Mouse (Mus musculus) embryonic facial prominence, embryonic 12.5 days (tissue): ENCODE results near the gene Atp2b1. TPM values are rescaled to one million over a fixed set of nuclear protein-coding genes. Genes with fewer than 3 reads are reported as not detected.

Source experiments
- ATAC-seq: fragments of 200-750 bp; cut with Nextera tagmentation; 2 replicates; pipeline ENCODE4 v1.8.0; 2017; ENCODE audit not compliant: insufficient number of reproducible peaks, insufficient read depth, low FRiP score, low TSS enrichment
- H3K27ac ChIP-seq: fragments of 300-500 bp; sonication (generic); 2 replicates; pipeline ENCODE4 v1.5.1; 2016; ENCODE audit warnings: mild to moderate bottlenecking
- H3K27me3 ChIP-seq: fragments of 300-500 bp; sonication (generic); 2 replicates; pipeline ENCODE4 v1.6.1; 2016; ENCODE audit warnings: mild to moderate bottlenecking, moderate library complexity
- H3K36me3 ChIP-seq: fragments of 300-500 bp; sonication (generic); 2 replicates; pipeline ENCODE4 v1.6.1; 2016; ENCODE audit warnings: mild to moderate bottlenecking
- H3K4me1 ChIP-seq: fragments of 300-500 bp; sonication (generic); 2 replicates; pipeline ENCODE4 v1.6.1; 2016
- H3K4me2 ChIP-seq: fragments of 300-500 bp; sonication (generic); replicated peaks from 2 replicates; pipeline ENCODE4 v1.6.1; 2016; ENCODE audit warnings: mild to moderate bottlenecking, moderate library complexity
- H3K4me3 ChIP-seq: fragments of 300-500 bp; sonication (generic); 2 replicates; pipeline ENCODE4 v1.5.1; 2016; ENCODE audit warnings: mild to moderate bottlenecking
- H3K9ac ChIP-seq: fragments of 300-500 bp; sonication (generic); 2 replicates; pipeline ENCODE4 v1.6.1; 2016; ENCODE audit warnings: mild to moderate bottlenecking, moderate library complexity
- H3K9me3 ChIP-seq: fragments of 300-500 bp; sonication (generic); 2 replicates; pipeline ENCODE4 v1.6.1; 2016; ENCODE audit warnings: mild to moderate bottlenecking, moderate library complexity
- WGBS: fragments of 180-500 bp; shearing (Covaris S2); methylation state at CpG from one replicate; pipeline ENCODE4 v1.1.7; 2016; 5-methylcytosine and 5-hydroxymethylcytosine counted together
- polyA plus RNA-seq: library from polyadenylated mRNA; unstranded; fragments of >200 nt; fragmentation: Nextera tagmentation; extraction: Ambion mirVana; gene quantifications from 2 replicates; pipeline ENCODE4 v1.2.1, GENCODE M21; 2016

Gene Atp2b1
- polyA plus RNA-seq, 1 experiment from 2014 or later: 111 TPM

- no peak for ATAC-seq
Observed at GRCm38 (mm10) chr10:98925081-98925480, 10.9 kb downstream of the Atp2b1 start.

GRCm38 (mm10) chr10:98926991-98927390, 12.8 kb downstream of the Atp2b1 start:
- Histone ChIP-seq H3K4me1 (0 out of 2 replicates have a peak, but pooled peaks cover 5% of the 10 kb centered on the region), H3K9me3 (no peaks in the 10 kb centered on the region), H3K27ac (no peak overlapping the region), H3K27me3 (no peaks in the 10 kb centered on the region), H3K9ac (no peak overlapping the region), H3K4me3 (no peak overlapping the region), H3K36me3 (no peaks in the 10 kb centered on the region), H3K4me2 (no peak overlapping the region)
- no peak for ATAC-seq

More at GRCm38 (mm10) chr10:98925081-98925480, 10.9 kb downstream of the Atp2b1 start:
- Histone ChIP-seq H3K9me3 (no peaks in the 10 kb centered on the region), H3K4me1 (0 out of 2 replicates have a peak, but pooled peaks cover under 1% of the 10 kb centered on the region), H3K27me3 (no peaks in the 10 kb centered on the region), H3K36me3 (no peaks in the 10 kb centered on the region), H3K9ac (no peak overlapping the region), H3K4me2 (no peak overlapping the region), H3K27ac (no peak overlapping the region), H3K4me3 (no peak overlapping the region)
- 67% methylated on average over 4 of the region's 4 CpGs for WGBS

DNA sequence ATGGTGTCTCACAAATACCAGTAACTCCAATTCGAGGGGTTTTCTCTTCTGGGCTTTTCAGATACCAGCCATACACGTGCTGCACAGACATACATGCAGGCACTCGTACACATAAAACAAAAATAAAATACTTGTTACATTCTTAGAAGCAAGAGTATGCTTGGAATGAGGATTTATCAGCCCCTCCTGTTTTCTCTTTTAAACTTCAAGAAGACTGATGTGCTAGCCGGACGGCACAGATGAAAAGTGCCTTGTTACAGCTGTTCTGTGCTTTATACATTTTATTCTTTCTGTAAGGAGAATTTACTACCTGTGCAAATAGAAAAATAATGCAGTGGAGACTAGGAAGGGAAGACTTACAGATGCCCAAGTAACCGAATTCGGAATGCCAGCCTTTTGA, 15.2 kb downstream of the Atp2b1 start:
- WGBS: 68% methylated on average over 7 of the region's 7 CpGs
- H3K27me3 ChIP-seq: no peaks in the 10 kb centered on the region
- no peak overlapping the region for H3K4me2 ChIP-seq
- H3K4me1 ChIP-seq: 0 out of 2 replicates have a peak, but pooled peaks cover 5% of the 10 kb centered on the region
- H3K9ac ChIP-seq: no peak overlapping the region
- no peaks in the 10 kb centered on the region for H3K9me3 ChIP-seq
- no peaks in the 10 kb centered on the region for H3K36me3 ChIP-seq
- H3K4me3 ChIP-seq: no peak overlapping the region
- H3K27ac ChIP-seq: no peak overlapping the region
- ATAC-seq: no peak

DNA sequence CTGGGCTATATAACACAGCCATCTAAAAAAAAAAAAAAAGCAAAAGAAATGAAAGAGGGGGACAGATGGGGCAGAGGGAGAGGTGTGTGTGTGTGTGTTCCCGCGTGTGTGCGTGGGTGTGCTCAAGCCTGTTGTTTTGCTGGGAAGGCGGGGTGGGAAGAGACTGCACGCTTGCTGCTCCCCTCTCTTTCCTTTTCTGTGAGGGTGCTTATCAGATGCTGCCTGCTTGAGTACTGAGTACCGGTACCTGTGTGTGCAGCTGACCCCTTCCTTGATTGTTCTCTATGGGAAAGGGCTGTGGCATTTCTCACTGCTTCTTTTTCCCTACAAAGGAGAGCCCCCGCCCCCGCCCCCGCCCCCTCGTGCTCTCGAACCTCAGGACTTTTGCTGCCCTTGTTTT, 15.9 kb downstream of the Atp2b1 start:
- H3K9me3 ChIP-seq: no peaks in the 10 kb centered on the region
- ATAC-seq: no peak
- H3K4me2 ChIP-seq: no peak overlapping the region
- H3K27me3 ChIP-seq: no peaks in the 10 kb centered on the region
- H3K27ac ChIP-seq: no peak overlapping the region
- H3K4me1 ChIP-seq: 0 out of 2 replicates have a peak, but pooled peaks cover 5% of the 10 kb centered on the region
- no peaks in the 10 kb centered on the region for H3K36me3 ChIP-seq
- WGBS: 59% methylated on average over 11 of the region's 11 CpGs
- no peak overlapping the region for H3K9ac ChIP-seq
- H3K4me3 ChIP-seq: no peak overlapping the region

DNA sequence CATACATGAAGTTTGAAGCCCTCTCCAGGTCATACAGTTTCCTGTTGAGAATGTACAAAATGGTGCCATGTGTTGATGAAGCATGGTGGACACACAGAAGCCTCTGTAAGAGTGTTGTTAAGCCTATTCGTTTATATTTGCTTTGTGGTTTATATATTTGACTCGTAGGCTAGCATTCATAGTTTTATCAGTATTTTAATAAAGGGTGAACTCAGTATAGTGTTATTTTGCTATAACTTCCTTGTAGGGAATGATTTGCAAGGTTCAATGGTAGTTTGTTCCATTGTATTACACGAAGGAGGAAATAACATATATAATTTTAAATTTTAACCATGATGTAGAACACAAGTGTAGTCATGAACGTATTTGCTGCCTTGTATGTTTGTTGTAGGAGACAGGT, 25.9 kb downstream of the Atp2b1 start:
- Histone ChIP-seq H3K4me1 (no peaks in the 10 kb centered on the region), H3K9me3 (no peaks in the 10 kb centered on the region), H3K36me3 (no peaks in the 10 kb centered on the region), H3K27ac (no peak overlapping the region), H3K4me2 (no peak overlapping the region), H3K9ac (no peak overlapping the region), H3K4me3 (no peak overlapping the region), H3K27me3 (no peaks in the 10 kb centered on the region)
- 91% methylated on average over 4 of the region's 4 CpGs for WGBS
- no peak for ATAC-seq

DNA sequence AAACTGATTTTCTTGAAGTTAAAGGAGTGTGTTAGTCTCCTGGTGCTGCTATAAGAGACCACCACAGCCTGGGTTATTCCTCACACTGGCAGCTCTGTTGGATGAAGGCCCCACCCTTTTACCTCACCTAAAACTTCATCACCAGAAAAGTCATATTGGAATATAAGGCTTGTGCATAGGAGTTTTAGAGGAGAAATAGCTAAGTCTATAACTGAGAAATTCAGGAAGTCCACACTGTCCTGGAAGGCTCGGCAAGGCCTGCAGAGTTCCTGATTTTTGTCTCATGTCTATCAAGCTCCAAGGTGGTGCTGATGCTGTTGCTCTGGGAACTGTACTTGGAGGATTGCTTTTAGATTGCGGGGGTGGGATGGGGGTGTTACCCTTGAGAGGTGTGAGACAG, 26.6 kb downstream of the Atp2b1 start:
- Histone ChIP-seq H3K9ac (no peak overlapping the region), H3K4me1 (no peaks in the 10 kb centered on the region), H3K36me3 (no peaks in the 10 kb centered on the region), H3K4me3 (no peak overlapping the region), H3K4me2 (no peak overlapping the region), H3K27me3 (no peaks in the 10 kb centered on the region), H3K27ac (no peak overlapping the region), H3K9me3 (no peaks in the 10 kb centered on the region)
- no peak for ATAC-seq
- WGBS: 86% methylated on average over 2 of the region's 2 CpGs

- Histone ChIP-seq H3K4me1 (peaks cover 4% of the 10 kb centered on the region; the same call in 1 of the 2 replicates), H3K4me3 (no peak overlapping the region), H3K36me3 (no peaks in the 10 kb centered on the region), H3K27me3 (no peaks in the 10 kb centered on the region), H3K4me2 (no peak overlapping the region), H3K27ac (no peak overlapping the region), H3K9me3 (no peaks in the 10 kb centered on the region), H3K9ac (no peak overlapping the region)
- no peak for ATAC-seq
- WGBS: 80% methylated on average over 6 of the region's 6 CpGs
Observed at GRCm38 (mm10) chr10:98941991-98942390, 27.8 kb downstream of the Atp2b1 start.

DNA sequence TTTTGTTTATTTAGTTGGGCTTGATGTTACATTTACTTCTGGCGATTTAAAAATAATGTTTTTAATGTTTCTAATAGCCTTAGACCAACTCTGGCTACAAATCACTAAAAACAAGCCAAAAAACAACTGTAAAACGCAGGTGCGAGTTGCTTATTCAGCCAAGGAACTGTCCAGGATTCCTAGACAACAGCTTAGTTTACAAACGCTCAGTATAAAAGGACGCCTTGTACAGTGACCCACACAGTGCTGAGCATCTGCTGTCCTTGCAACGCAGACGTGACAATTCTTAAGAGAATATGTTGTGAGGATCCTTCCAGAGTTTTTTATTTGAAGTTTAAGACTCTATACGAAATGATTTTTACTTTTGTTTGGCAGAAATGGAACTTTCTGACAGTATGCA, 28.8 kb downstream of the Atp2b1 start:
- no peak for ATAC-seq

GRCm38 (mm10) chr10:98943894-98944293, 29.7 kb downstream of the Atp2b1 start:
- ATAC-seq: no peak
- H3K4me3 ChIP-seq: no peak overlapping the region
- no peak overlapping the region for H3K4me2 ChIP-seq
- no peak overlapping the region for H3K27ac ChIP-seq
- H3K9me3 ChIP-seq: no peaks in the 10 kb centered on the region
- H3K9ac ChIP-seq: no peak overlapping the region
- peaks cover 9% of the 10 kb centered on the region for H3K4me1 ChIP-seq
- WGBS: 85% methylated on average over 8 of the region's 8 CpGs
- no peaks in the 10 kb centered on the region for H3K27me3 ChIP-seq
- H3K36me3 ChIP-seq: no peaks in the 10 kb centered on the region

More for the DNA sequence above, 28.8 kb downstream of the Atp2b1 start:
- H3K4me2 ChIP-seq: no peak overlapping the region
- H3K27ac ChIP-seq: no peak overlapping the region
- no peak overlapping the region for H3K4me3 ChIP-seq
- H3K36me3 ChIP-seq: no peaks in the 10 kb centered on the region
- H3K4me1 ChIP-seq: peaks cover 9% of the 10 kb centered on the region
- H3K27me3 ChIP-seq: no peaks in the 10 kb centered on the region
- WGBS: 86% methylated on average over 8 of the region's 8 CpGs
- no peak overlapping the region for H3K9ac ChIP-seq
- H3K9me3 ChIP-seq: no peaks in the 10 kb centered on the region

- Histone ChIP-seq H3K4me3 (no peak overlapping the region), H3K4me1 (peaks cover 9% of the 10 kb centered on the region), H3K4me2 (no peak overlapping the region), H3K36me3 (no peaks in the 10 kb centered on the region), H3K27ac (no peak overlapping the region), H3K27me3 (no peaks in the 10 kb centered on the region), H3K9me3 (no peaks in the 10 kb centered on the region), H3K9ac (no peak overlapping the region)
- ATAC-seq: no peak
- WGBS: 78% methylated on average over 9 of the region's 9 CpGs
Observed at GRCm38 (mm10) chr10:98946031-98946791, 32.0 kb downstream of the Atp2b1 start.

GRCm38 (mm10) chr10:98947206-98947605, 33.0 kb downstream of the Atp2b1 start:
- Histone ChIP-seq H3K9ac (no peak overlapping the region), H3K27ac (no peak overlapping the region), H3K4me2 (no peak overlapping the region), H3K4me3 (no peak overlapping the region), H3K9me3 (no peaks in the 10 kb centered on the region), H3K27me3 (no peaks in the 10 kb centered on the region), H3K4me1 (peaks cover 9% of the 10 kb centered on the region), H3K36me3 (no peaks in the 10 kb centered on the region)
- ATAC-seq: no peak
- WGBS: 35% methylated on average over 2 of the region's 2 CpGs

GRCm38 (mm10) chr10:98948096-98948495, 33.9 kb downstream of the Atp2b1 start:
- no peaks in the 10 kb centered on the region for H3K36me3 ChIP-seq
- H3K4me1 ChIP-seq: peaks cover 9% of the 10 kb centered on the region
- no peak for ATAC-seq
- H3K9me3 ChIP-seq: no peaks in the 10 kb centered on the region
- WGBS: 84% methylated on average over 5 of the region's 5 CpGs
- no peak overlapping the region for H3K27ac ChIP-seq
- no peak overlapping the region for H3K9ac ChIP-seq
- no peak overlapping the region for H3K4me2 ChIP-seq
- no peaks in the 10 kb centered on the region for H3K27me3 ChIP-seq
- H3K4me3 ChIP-seq: no peak overlapping the region
